Mouse (Mus musculus): ENCODE measurements around the gene Tab1. TPM values are rescaled to one million over a fixed set of nuclear protein-coding genes. Genes with fewer than 3 reads are reported as not detected.

Gene Tab1
- polyA plus RNA-seq, 1 experiment from 2014 or later, result 35.7 TPM

DNA sequence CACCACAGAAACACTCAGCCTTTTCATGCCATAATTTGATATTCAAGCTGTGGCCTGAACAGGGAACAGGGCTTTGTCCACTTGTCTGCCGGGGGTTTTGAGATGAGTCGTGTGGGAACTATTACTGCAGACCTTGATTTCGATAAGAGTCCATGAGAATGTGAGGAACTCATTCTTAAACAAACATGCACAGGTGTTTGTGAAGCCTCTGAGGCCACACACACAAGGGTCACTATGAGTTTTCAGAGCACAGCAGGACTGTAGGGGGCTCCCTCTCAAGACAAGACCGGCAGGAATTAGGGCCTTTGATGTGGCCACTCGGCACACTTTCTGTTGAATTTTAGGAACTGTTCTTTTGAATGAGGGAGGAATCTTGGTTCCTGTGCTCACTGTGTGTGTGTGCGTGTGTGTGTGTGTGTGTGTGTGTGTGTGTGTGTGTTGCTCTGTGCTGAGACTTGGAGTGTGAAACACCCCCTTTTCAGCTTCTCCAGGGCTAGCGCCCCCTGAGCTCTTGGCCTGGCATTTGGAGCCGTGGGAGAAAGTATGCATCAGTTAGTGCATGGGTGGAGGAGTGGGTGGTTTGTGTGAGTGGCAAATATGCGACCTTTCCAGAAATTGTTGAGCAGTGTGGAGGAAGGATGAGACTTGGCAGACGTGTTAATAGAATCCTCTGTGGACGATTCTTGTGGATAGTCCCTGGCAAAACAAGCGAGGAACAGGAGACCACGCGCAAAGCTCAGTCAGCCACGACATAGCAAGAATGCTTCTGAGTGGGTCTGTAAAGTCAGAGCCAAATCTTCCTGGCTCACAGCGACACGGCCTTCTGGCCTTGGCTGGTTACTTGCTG, 5.2 kb downstream of the Tab1 start:
- no peaks in the 10 kb centered on the region for H3K27me3 ChIP-seq (ENCODE audit: control insufficient read depth, insufficient read depth, low read length)
- H3K27ac ChIP-seq (ENCODE audit: low read depth, low read length), result no peak overlapping the region
- no peak overlapping the region for H3K4me3 ChIP-seq (ENCODE audit: low read depth, low read length)
- peaks cover 3% of the 10 kb centered on the region; the same call in 1 of the 2 replicates for H3K36me3 ChIP-seq (ENCODE audit: control insufficient read depth, insufficient read depth, low read length)
- no peak for ATAC-seq (ENCODE audit: insufficient read depth, low FRiP score, low TSS enrichment)
- H3K4me1 ChIP-seq (ENCODE audit: control insufficient read depth, insufficient read depth, low read length), result peaks cover 16% of the 10 kb centered on the region
- no peak overlapping the region for H3K4me2 ChIP-seq (ENCODE audit: low read depth)
- no peaks in the 10 kb centered on the region for H3K9me3 ChIP-seq (ENCODE audit: control insufficient read depth, low read length)
- 81% methylated on average over 17 of the region's 17 CpGs for WGBS
- no peak for DNase-seq (ENCODE audit: low spot score)
- H3K9ac ChIP-seq (ENCODE audit: low read length), result no peak overlapping the region

DNA sequence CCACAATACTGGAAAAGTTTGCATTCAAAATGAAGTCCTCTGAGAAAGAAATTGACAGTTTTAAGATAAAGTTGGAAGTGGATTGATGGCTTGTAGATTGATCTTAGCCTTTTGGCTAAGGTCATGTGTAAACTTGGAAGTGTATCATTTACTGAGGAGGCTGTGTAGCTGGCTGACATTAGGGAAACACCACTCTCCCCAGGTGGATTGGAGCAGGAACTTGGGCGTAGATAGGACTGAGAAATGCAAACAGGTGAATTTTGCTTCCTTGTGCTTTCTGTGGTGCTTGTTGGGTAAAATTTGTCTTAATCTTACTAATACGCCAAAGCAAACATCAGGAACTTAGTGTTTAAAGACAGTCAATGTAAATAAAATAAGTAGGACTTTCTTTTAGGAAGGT, 7.4 kb downstream of the Tab1 start:
- Histone ChIP-seq H3K36me3 (ENCODE audit: control insufficient read depth, insufficient read depth, low read length) (peaks cover 3% of the 10 kb centered on the region; the same call in 1 of the 2 replicates), H3K4me2 (ENCODE audit: low read depth) (no peak overlapping the region), H3K9me3 (ENCODE audit: control insufficient read depth, low read length) (no peaks in the 10 kb centered on the region), H3K4me1 (ENCODE audit: control insufficient read depth, insufficient read depth, low read length) (0 out of 2 replicates have a peak, but pooled peaks cover 2% of the 10 kb centered on the region), H3K27me3 (ENCODE audit: control insufficient read depth, insufficient read depth, low read length) (no peaks in the 10 kb centered on the region), H3K27ac (ENCODE audit: low read depth, low read length) (no peak overlapping the region), H3K9ac (ENCODE audit: low read length) (no peak overlapping the region), H3K4me3 (ENCODE audit: low read depth, low read length) (no peak overlapping the region)
- 97% methylated on average over 2 of the region's 2 CpGs for WGBS
- DNase-seq (ENCODE audit: low spot score) (no peak), ATAC-seq (ENCODE audit: insufficient read depth, low FRiP score, low TSS enrichment) (no peak)

- no peak overlapping the region for H3K27ac ChIP-seq (ENCODE audit: low read depth, low read length)
- H3K9ac ChIP-seq (ENCODE audit: low read length), result no peak overlapping the region
- ATAC-seq (ENCODE audit: insufficient read depth, low FRiP score, low TSS enrichment), result no peak
- no peak overlapping the region for H3K4me3 ChIP-seq (ENCODE audit: low read depth, low read length)
- H3K27me3 ChIP-seq (ENCODE audit: control insufficient read depth, insufficient read depth, low read length), result no peaks in the 10 kb centered on the region
- H3K9me3 ChIP-seq (ENCODE audit: control insufficient read depth, low read length), result no peaks in the 10 kb centered on the region
- no peak overlapping the region for H3K4me2 ChIP-seq (ENCODE audit: low read depth)
- H3K4me1 ChIP-seq (ENCODE audit: control insufficient read depth, insufficient read depth, low read length), result 0 out of 2 replicates have a peak, but pooled peaks cover 2% of the 10 kb centered on the region
- DNase-seq (ENCODE audit: low spot score), result no peak
- peaks cover 3% of the 10 kb centered on the region; the same call in 1 of the 2 replicates for H3K36me3 ChIP-seq (ENCODE audit: control insufficient read depth, insufficient read depth, low read length)
- 98% methylated on average over 3 of the region's 3 CpGs for WGBS
These were observed 8.0 kb downstream of the Tab1 start for GRCm38 (mm10) chr15:80140878-80141277.

- H3K9ac ChIP-seq (ENCODE audit: low read length), result no peak overlapping the region
- H3K27ac ChIP-seq (ENCODE audit: low read depth, low read length), result no peak overlapping the region
- ATAC-seq (ENCODE audit: insufficient read depth, low FRiP score, low TSS enrichment), result no peak
- no peaks in the 10 kb centered on the region for H3K27me3 ChIP-seq (ENCODE audit: control insufficient read depth, insufficient read depth, low read length)
- H3K4me3 ChIP-seq (ENCODE audit: low read depth, low read length), result no peak overlapping the region
- H3K4me1 ChIP-seq (ENCODE audit: control insufficient read depth, insufficient read depth, low read length), result 0 out of 2 replicates have a peak, but pooled peaks cover 2% of the 10 kb centered on the region
- no peak for DNase-seq (ENCODE audit: low spot score)
- H3K36me3 ChIP-seq (ENCODE audit: control insufficient read depth, insufficient read depth, low read length), result peaks cover 3% of the 10 kb centered on the region; the same call in 1 of the 2 replicates
- 97% methylated on average over 3 of the region's 3 CpGs for WGBS
- no peaks in the 10 kb centered on the region for H3K9me3 ChIP-seq (ENCODE audit: control insufficient read depth, low read length)
- H3K4me2 ChIP-seq (ENCODE audit: low read depth), result no peak overlapping the region
These were observed 9.2 kb downstream of the Tab1 start for GRCm38 (mm10) chr15:80142130-80142529.

DNA sequence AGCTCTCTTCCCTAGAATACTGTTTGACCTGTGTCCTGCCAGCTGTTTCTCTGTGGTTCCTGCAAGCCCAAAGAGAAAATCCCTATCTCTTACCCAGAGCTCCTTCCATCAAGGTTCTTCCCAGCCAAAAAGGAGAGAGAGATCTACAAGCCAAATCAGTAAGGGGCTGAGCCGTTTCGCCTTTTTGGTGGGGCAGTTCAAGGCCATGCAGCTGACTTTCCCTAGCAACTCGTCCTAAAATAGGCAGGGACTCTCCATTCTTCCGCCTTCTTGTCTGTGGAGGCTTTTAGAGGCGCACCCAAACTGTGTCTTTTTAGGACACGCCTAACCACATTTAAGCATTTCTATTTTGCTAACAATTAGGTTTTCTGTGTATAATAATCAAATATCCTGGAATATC, 10.8 kb downstream of the Tab1 start:
- peaks cover 3% of the 10 kb centered on the region; the same call in 1 of the 2 replicates for H3K36me3 ChIP-seq (ENCODE audit: control insufficient read depth, insufficient read depth, low read length)

DNA sequence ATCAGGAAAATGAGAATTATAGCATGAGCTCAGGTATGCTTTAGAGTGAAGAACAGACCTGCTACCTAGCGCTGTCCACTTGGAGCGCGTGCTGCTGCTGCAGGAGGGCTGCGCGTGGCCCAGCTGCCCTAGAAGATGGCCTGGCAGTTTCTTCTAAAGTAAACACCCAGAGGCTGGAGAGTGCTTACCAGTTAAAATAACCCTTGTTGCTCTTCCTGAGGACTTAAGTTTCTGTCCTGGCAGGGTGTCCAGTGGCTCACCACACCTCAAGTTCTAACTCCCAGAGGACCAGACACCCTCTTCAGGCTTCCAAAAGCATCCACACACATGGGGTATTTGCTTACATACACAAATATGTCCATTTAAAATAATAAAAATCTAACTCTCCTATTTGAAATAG, 12.5 kb downstream of the Tab1 start:
- no peak overlapping the region for H3K4me3 ChIP-seq (ENCODE audit: low read depth, low read length)
- ATAC-seq (ENCODE audit: insufficient read depth, low FRiP score, low TSS enrichment) (no peak), DNase-seq (ENCODE audit: low spot score) (no peak)
- H3K9me3 ChIP-seq (ENCODE audit: control insufficient read depth, low read length), result no peaks in the 10 kb centered on the region
- 91% methylated on average over 5 of the region's 5 CpGs for WGBS
- H3K27ac ChIP-seq (ENCODE audit: low read depth, low read length), result no peak overlapping the region
- H3K36me3 ChIP-seq (ENCODE audit: control insufficient read depth, insufficient read depth, low read length), result peaks cover 6% of the 10 kb centered on the region
- H3K4me2 ChIP-seq (ENCODE audit: low read depth), result no peak overlapping the region
- no peaks in the 10 kb centered on the region for H3K4me1 ChIP-seq (ENCODE audit: control insufficient read depth, insufficient read depth, low read length)
- H3K9ac ChIP-seq (ENCODE audit: low read length), result no peak overlapping the region
- H3K27me3 ChIP-seq (ENCODE audit: control insufficient read depth, insufficient read depth, low read length), result no peaks in the 10 kb centered on the region

More for the DNA sequence above, 10.8 kb downstream of the Tab1 start:
- ATAC-seq (ENCODE audit: insufficient read depth, low FRiP score, low TSS enrichment), result no peak
- DNase-seq (ENCODE audit: low spot score), result no peak
- Histone ChIP-seq H3K9ac (ENCODE audit: low read length) (no peak overlapping the region), H3K27me3 (ENCODE audit: control insufficient read depth, insufficient read depth, low read length) (no peaks in the 10 kb centered on the region), H3K4me3 (ENCODE audit: low read depth, low read length) (no peak overlapping the region), H3K27ac (ENCODE audit: low read depth, low read length) (no peak overlapping the region), H3K4me1 (ENCODE audit: control insufficient read depth, insufficient read depth, low read length) (no peaks in the 10 kb centered on the region), H3K4me2 (ENCODE audit: low read depth) (no peak overlapping the region), H3K9me3 (ENCODE audit: control insufficient read depth, low read length) (no peaks in the 10 kb centered on the region)
- 94% methylated on average over 6 of the region's 6 CpGs for WGBS

DNA sequence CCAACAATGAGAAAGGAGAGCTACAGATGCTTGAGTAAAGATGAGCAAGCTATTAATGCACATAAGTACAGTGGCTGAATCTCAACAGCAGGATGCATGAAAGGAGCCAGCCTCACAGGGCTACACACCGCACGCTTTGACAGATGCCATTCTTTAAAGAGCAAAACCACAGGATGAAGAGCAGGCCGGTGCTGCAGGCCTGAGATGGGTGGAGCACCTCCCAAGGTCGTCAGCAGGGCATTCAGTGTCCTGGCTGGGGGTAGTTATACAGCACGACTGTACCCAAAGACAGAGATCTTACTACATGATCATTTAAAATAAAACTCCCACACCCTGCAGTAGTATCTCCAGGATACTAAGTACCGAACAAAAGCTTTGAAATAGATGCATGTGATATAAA, 13.2 kb downstream of the Tab1 start:
- Histone ChIP-seq H3K4me1 (ENCODE audit: control insufficient read depth, insufficient read depth, low read length) (no peaks in the 10 kb centered on the region), H3K4me2 (ENCODE audit: low read depth) (no peak overlapping the region), H3K9ac (ENCODE audit: low read length) (no peak overlapping the region), H3K36me3 (ENCODE audit: control insufficient read depth, insufficient read depth, low read length) (peaks cover 7% of the 10 kb centered on the region), H3K4me3 (ENCODE audit: low read depth, low read length) (no peak overlapping the region), H3K27ac (ENCODE audit: low read depth, low read length) (no peak overlapping the region), H3K27me3 (ENCODE audit: control insufficient read depth, insufficient read depth, low read length) (no peaks in the 10 kb centered on the region), H3K9me3 (ENCODE audit: control insufficient read depth, low read length) (no peaks in the 10 kb centered on the region)
- WGBS, result 61% methylated on average over 6 of the region's 6 CpGs
- DNase-seq (ENCODE audit: low spot score) (no peak), ATAC-seq (ENCODE audit: insufficient read depth, low FRiP score, low TSS enrichment) (no peak)

GRCm38 (mm10) chr15:80147090-80147489, 14.2 kb downstream of the Tab1 start:
- ATAC-seq (ENCODE audit: insufficient read depth, low FRiP score, low TSS enrichment), result no peak
- Histone ChIP-seq H3K27ac (ENCODE audit: low read depth, low read length) (no peak overlapping the region), H3K27me3 (ENCODE audit: control insufficient read depth, insufficient read depth, low read length) (no peaks in the 10 kb centered on the region), H3K4me2 (ENCODE audit: low read depth) (no peak overlapping the region), H3K36me3 (ENCODE audit: control insufficient read depth, insufficient read depth, low read length) (peaks cover 6% of the 10 kb centered on the region), H3K9me3 (ENCODE audit: control insufficient read depth, low read length) (no peaks in the 10 kb centered on the region), H3K4me1 (ENCODE audit: control insufficient read depth, insufficient read depth, low read length) (no peaks in the 10 kb centered on the region), H3K4me3 (ENCODE audit: low read depth, low read length) (no peak overlapping the region), H3K9ac (ENCODE audit: low read length) (no peak overlapping the region)
- WGBS, result 90% methylated on average over 14 of the region's 14 CpGs
- no peak for DNase-seq (ENCODE audit: low spot score)

DNA sequence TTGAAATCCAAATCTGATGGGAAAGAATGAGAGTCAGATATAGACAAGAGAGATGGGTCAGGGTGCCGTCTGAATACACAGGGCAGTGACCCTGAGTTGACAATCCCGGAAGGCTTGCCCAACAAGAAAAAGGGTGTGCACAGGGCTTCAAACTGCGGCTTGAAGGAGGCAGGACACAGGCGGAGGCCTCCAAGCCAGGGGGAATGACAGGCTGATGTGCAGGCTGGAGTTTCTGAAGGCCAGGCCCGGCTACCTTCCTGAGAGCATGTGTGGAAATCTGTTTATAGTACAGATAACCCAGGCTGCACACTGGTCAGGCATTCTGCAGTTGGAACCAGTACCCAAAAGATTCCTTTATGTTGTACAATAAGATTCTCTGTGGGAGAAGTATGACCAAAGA, 14.6 kb downstream of the Tab1 start:
- Histone ChIP-seq H3K9me3 (ENCODE audit: control insufficient read depth, low read length) (no peaks in the 10 kb centered on the region), H3K36me3 (ENCODE audit: control insufficient read depth, insufficient read depth, low read length) (peaks cover 6% of the 10 kb centered on the region), H3K4me3 (ENCODE audit: low read depth, low read length) (no peak overlapping the region), H3K9ac (ENCODE audit: low read length) (no peak overlapping the region), H3K27ac (ENCODE audit: low read depth, low read length) (no peak overlapping the region), H3K4me1 (ENCODE audit: control insufficient read depth, insufficient read depth, low read length) (no peaks in the 10 kb centered on the region), H3K4me2 (ENCODE audit: low read depth) (no peak overlapping the region), H3K27me3 (ENCODE audit: control insufficient read depth, insufficient read depth, low read length) (no peaks in the 10 kb centered on the region)
- ATAC-seq (ENCODE audit: insufficient read depth, low FRiP score, low TSS enrichment), result no peak
- WGBS, result 80% methylated on average over 5 of the region's 5 CpGs
- no peak for DNase-seq (ENCODE audit: low spot score)

Measured in neural tube, embryonic 11.5 days (tissue).